Mouse (Mus musculus): ENCODE measurements around the gene Lpgat1. TPM values are rescaled to one million over a fixed set of nuclear protein-coding genes. Genes with fewer than 3 reads are reported as not detected.

Lpgat1 gene
- polyA plus RNA-seq, 1 experiment from 2014 or later, result 28.7 TPM

GRCm38 (mm10) chr1:191793888-191794532, 76.4 kb downstream of the Lpgat1 start:
- TF ChIP-seq CTCF (IDR thresholded peaks at IDR 0.05) (no peak), EP300 (IDR thresholded peaks at IDR 0.05) (no peak)
- ATAC-seq (no peak; the same call in 1 of the 2 replicates), DNase-seq (ENCODE audit: low spot score) (peak; percentile 10)
- Histone ChIP-seq H3K4me2 (replicated peaks; ENCODE audit: low read depth, low read length) (no peak overlapping the region), H3K4me1 (ENCODE audit: insufficient read depth, low read depth, low read length) (no peaks in the 10 kb centered on the region), H3K4me3 (ENCODE audit: low read depth, low read length) (no peak overlapping the region), H3K9me3 (ENCODE audit: low read length) (no peaks in the 10 kb centered on the region), H3K27ac (ENCODE audit: low read length) (no peak overlapping the region), H3K36me3 (ENCODE audit: insufficient read depth, low read length) (no peaks in the 10 kb centered on the region), H3K27me3 (replicated peaks; ENCODE audit: insufficient read depth, low read length) (no peaks in the 10 kb centered on the region), H3K9ac (replicated peaks; ENCODE audit: low read depth) (no peak overlapping the region)
- WGBS, result 75% methylated on average over 6 of the region's 7 CpGs

GRCm38 (mm10) chr1:191796238-191796896, 78.7 kb downstream of the Lpgat1 start:
- Histone ChIP-seq H3K9me3 (ENCODE audit: low read length) (no peaks in the 10 kb centered on the region), H3K36me3 (ENCODE audit: insufficient read depth, low read length) (no peaks in the 10 kb centered on the region), H3K4me2 (replicated peaks; ENCODE audit: low read depth, low read length) (no peak overlapping the region), H3K4me3 (ENCODE audit: low read depth, low read length) (no peak overlapping the region), H3K9ac (replicated peaks; ENCODE audit: low read depth) (no peak overlapping the region), H3K27ac (ENCODE audit: low read length) (no peak overlapping the region), H3K27me3 (replicated peaks; ENCODE audit: insufficient read depth, low read length) (no peaks in the 10 kb centered on the region), H3K4me1 (ENCODE audit: insufficient read depth, low read depth, low read length) (no peaks in the 10 kb centered on the region)
- ATAC-seq (no peak), DNase-seq (ENCODE audit: low spot score) (no peak)
- WGBS, result 67% methylated on average over 4 of the region's 4 CpGs
- TF ChIP-seq EP300 (IDR thresholded peaks at IDR 0.05) (no peak), CTCF (IDR thresholded peaks at IDR 0.05) (no peak)

DNA sequence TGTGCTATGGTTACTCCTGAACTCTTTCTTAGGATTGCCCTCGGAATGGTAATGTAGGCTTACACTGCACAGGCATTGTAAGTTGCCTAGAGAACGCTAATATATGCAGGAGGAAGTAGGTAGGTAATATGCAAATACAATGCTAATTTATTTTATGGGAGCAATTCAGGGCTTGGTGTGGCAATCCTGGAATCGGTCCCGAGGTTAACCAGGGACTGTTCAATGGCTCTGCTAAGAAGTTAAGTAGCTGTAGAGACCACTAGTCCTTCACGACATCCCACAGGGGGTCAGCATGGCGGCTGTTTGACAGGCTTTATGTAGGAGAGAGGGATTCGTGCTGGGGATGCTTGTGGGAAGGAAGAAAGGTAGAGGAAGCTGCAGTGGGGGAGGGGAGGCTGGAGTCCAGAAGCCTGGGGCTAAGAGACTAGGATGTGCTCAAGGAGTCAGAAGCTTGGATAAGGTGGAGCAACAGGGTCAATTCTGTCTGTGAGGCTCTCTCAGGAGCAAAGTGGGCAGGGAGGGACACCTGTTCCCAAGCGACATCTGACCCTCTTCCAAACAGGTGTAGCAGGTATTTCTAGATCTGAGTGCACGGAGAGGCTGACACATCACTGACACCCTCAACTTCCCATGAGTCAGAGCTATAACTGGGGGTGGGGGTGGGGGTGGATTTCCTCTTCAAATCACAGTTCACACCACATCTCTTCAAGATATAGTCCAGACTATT, 84.6 kb downstream of the Lpgat1 start:
- Histone ChIP-seq H3K9me3 (ENCODE audit: low read length) (no peaks in the 10 kb centered on the region), H3K4me3 (ENCODE audit: low read depth, low read length) (no peak overlapping the region), H3K27me3 (replicated peaks; ENCODE audit: insufficient read depth, low read length) (no peaks in the 10 kb centered on the region), H3K36me3 (ENCODE audit: insufficient read depth, low read length) (no peaks in the 10 kb centered on the region), H3K4me1 (ENCODE audit: insufficient read depth, low read depth, low read length) (no peaks in the 10 kb centered on the region), H3K9ac (replicated peaks; ENCODE audit: low read depth) (no peak overlapping the region), H3K4me2 (replicated peaks; ENCODE audit: low read depth, low read length) (0 out of 2 replicates have a peak overlapping the region, but pooled peaks have one; percentile 23), H3K27ac (ENCODE audit: low read length) (peak overlapping the region; percentile 60)
- WGBS, result 41% methylated on average over 9 of the region's 9 CpGs
- peak; percentile 50 for TF ChIP-seq EP300 (IDR thresholded peaks at IDR 0.05)
- no peak for TF ChIP-seq CTCF (IDR thresholded peaks at IDR 0.05)
- peak; percentile 93 for ATAC-seq
- DNase-seq (ENCODE audit: low spot score), result peak; percentile 87

GRCm38 (mm10) chr1:191802820-191803655, 85.4 kb downstream of the Lpgat1 start:
- no peaks in the 10 kb centered on the region for H3K27me3 ChIP-seq (replicated peaks; ENCODE audit: insufficient read depth, low read length)
- peak overlapping the region; percentile 73 for H3K27ac ChIP-seq (ENCODE audit: low read length)
- 34% methylated on average over 10 of the region's 10 CpGs for WGBS
- H3K4me2 ChIP-seq (replicated peaks; ENCODE audit: low read depth, low read length), result 0 out of 2 replicates have a peak overlapping the region, but pooled peaks have one; percentile 23
- no peaks in the 10 kb centered on the region for H3K9me3 ChIP-seq (ENCODE audit: low read length)
- TF ChIP-seq EP300 (IDR thresholded peaks at IDR 0.05) (no peak), CTCF (IDR thresholded peaks at IDR 0.05) (no peak)
- no peaks in the 10 kb centered on the region for H3K4me1 ChIP-seq (ENCODE audit: insufficient read depth, low read depth, low read length)
- H3K36me3 ChIP-seq (ENCODE audit: insufficient read depth, low read length), result no peaks in the 10 kb centered on the region
- peak; percentile 36 for DNase-seq (ENCODE audit: low spot score)
- no peak overlapping the region for H3K4me3 ChIP-seq (ENCODE audit: low read depth, low read length)
- ATAC-seq, result peak; percentile 66
- no peak overlapping the region for H3K9ac ChIP-seq (replicated peaks; ENCODE audit: low read depth)

DNA sequence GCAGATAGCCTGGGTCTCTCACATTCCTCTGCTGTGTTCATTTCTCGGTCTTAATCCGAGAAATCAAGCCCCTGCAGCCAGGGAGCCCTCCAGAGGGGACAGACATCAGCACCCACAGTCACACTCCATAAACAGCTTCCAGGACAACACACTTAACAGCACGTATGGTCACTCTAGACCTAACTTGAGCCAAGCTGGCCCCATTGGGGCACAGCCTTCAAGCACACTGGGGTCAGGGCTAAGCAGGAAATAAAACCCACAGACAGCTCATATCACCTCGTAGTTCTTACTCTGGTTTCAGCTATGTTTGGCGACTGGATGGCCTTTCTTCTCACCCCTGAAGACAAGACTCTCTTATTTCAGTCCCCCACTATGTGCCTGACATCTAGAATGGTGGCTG, 87.1 kb downstream of the Lpgat1 start:
- Histone ChIP-seq H3K4me1 (ENCODE audit: insufficient read depth, low read depth, low read length) (no peaks in the 10 kb centered on the region), H3K27ac (ENCODE audit: low read length) (no peak overlapping the region), H3K27me3 (replicated peaks; ENCODE audit: insufficient read depth, low read length) (no peaks in the 10 kb centered on the region), H3K9me3 (ENCODE audit: low read length) (no peaks in the 10 kb centered on the region), H3K36me3 (ENCODE audit: insufficient read depth, low read length) (no peaks in the 10 kb centered on the region), H3K4me3 (ENCODE audit: low read depth, low read length) (no peak overlapping the region), H3K4me2 (replicated peaks; ENCODE audit: low read depth, low read length) (no peak overlapping the region), H3K9ac (replicated peaks; ENCODE audit: low read depth) (no peak overlapping the region)
- 50% methylated on average over 5 of the region's 5 CpGs for WGBS
- TF ChIP-seq CTCF (IDR thresholded peaks at IDR 0.05) (no peak), EP300 (IDR thresholded peaks at IDR 0.05) (no peak)
- no peak for ATAC-seq
- no peak for DNase-seq (ENCODE audit: low spot score)

All from lung, postnatal 0 days (tissue).